Mouse (Mus musculus): ENCODE measurements around the gene Cps1. TPM values are rescaled to one million over a fixed set of nuclear protein-coding genes. Genes with fewer than 3 reads are reported as not detected.

The Cps1 gene
- not detected for total RNA-seq (2021)
- long read RNA-seq, experiment 1 = 0 reads
- long read RNA-seq, experiment 2 = 0 reads

DNA sequence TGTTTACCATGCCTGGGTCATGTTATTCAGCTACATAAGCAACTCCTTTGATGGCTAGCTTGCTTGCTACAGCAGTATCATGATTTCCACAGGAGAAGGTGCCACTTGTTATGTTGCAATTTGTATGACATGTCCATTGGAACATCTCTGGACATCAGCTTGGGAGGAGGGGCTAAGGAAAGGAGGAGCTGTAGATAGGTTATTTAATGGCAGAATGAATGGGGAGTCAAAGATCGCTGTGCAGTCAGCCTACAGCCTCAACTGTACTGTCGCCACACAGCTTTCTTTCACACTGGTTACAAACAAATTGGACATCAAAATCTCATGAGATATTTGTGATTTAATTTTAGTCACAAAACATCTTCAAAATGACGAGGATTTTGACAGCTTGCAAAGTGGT is at the start of gene Cps1:
Cps1 (plus strand) TSS at position 230 of the 400 bp plus-strand sequence.
- Histone ChIP-seq H3K4me3 (no peak within 1 kb of the TSS), H3K27ac (no peak within 1 kb of the TSS)
- no peak for TF ChIP-seq CTCF (IDR thresholded peaks at IDR 0.05)
- DNase-seq = no peak
- intact Hi-C loops (cut with DNase I) = no loop called here

DNA sequence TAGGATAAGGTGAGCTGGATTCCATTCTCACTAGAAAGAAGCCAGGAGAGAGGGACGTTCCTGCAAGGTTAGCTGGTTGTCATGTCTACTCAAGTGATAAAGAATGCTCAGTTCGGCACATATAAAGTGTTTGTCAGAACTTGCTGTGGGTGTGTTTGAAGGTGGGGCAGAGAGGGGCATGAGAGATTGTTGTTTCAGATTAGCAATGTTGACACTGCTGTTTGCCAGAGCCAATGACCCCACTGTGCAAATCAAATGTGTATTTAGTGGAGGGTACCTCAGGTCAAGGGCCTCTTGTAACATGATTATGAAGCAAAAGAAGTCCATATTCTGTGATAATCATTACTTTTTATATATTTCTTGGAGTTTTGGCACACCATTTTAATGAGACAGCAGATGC is 45.1 kb upstream of the Cps1 start:
- no peak for DNase-seq
- intact Hi-C loops (cut with DNase I) = no loop called here
- TF ChIP-seq CTCF (IDR thresholded peaks at IDR 0.05) = no peak
- Histone ChIP-seq H3K4me3 (no peak overlapping the region), H3K27ac (no peak overlapping the region)

DNA sequence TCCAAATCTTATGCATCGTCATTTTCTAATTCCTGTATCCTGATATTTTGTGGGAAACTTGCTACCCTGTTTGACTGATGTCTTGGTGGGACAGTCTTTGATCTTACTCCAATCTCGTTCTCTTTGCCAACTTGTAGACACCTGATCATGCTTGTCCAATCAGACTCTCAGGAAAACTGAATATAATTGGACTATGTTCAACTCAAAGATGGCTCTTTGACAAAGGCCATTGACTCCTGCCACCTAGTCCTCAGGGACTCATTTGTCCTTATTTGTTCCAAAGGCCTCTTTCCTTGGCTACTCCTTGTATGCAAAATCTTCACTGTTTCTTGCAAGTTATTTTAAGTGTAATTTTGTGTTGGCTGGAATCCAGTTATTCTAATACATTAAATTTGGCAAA is 44.2 kb upstream of the Cps1 start:
- Histone ChIP-seq H3K27ac (no peak overlapping the region), H3K4me3 (no peak overlapping the region)
- no peak for TF ChIP-seq CTCF (IDR thresholded peaks at IDR 0.05)
- no peak for DNase-seq
- intact Hi-C loops (cut with DNase I) = no loop called here

DNA sequence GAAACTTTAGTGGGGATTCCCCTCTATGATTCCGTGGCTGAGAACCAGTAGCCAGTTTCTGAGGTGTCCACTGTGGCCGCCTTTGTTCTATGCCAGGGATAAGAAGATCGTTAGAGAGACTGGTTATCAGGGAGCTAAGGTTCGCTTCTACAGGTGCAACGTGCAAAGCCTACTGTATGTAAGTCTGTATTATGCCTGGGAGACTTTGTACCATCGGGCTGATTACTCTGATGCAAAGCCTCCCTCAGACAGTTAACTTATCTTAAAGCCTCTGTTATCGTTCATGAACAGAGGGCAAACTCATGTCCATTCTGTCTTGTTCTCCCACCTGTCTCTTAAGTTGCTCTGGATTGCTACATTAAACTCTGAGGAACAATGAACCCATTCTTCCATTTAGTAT is 43.7 kb upstream of the Cps1 start:
- Histone ChIP-seq H3K27ac (no peak overlapping the region), H3K4me3 (no peak overlapping the region)
- TF ChIP-seq CTCF (IDR thresholded peaks at IDR 0.05) = no peak
- no peak for DNase-seq
- intact Hi-C loops (cut with DNase I) = no loop called here

DNA sequence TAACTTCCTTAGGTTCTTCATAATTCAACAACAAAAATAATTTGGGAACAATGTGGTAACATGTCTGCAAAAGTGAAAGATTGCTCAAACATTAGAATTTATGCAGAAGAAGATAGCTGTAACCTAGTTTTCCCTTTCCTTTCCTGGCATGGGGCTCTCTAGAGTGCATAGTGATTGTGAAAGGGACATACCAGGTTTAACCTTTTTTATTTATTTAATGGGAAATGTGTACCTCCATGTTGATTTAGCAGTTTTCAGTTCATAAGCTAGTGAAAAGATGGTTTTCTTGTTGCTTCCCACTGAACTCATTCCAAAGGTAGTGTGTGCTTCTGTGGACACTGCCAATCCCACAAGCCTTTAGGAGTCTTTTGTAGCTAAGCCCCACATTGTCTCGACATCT is 30.4 kb upstream of the Cps1 start:
- no peak for DNase-seq
- TF ChIP-seq CTCF (IDR thresholded peaks at IDR 0.05) = no peak
- no peak overlapping the region for H3K27ac ChIP-seq
- intact Hi-C loops (cut with DNase I) = no loop called here
- no peak overlapping the region for H3K4me3 ChIP-seq

DNA sequence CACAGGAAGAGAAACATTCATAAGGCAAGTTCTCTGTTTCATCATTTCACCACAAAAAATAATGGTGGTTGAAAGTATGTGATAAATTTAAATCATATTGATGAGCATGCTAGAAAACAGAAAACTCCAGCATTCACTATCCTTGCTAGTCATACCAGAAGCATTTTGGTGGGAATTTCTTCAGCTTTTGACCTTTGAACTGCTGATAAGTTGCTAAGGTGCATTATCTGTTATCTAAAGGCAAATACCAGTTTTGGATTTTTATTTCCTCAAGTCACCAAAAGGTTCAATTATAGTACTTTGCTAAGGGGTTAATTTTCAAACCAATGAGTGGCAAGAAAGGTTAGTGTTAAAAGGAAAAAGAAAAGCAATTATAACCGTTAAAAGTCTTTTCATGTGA is 23.6 kb upstream of the Cps1 start:
- H3K4me3 ChIP-seq = no peak overlapping the region
- intact Hi-C loops (cut with DNase I) = no loop called here
- TF ChIP-seq CTCF (IDR thresholded peaks at IDR 0.05) = no peak
- DNase-seq = no peak
- H3K27ac ChIP-seq = no peak overlapping the region

DNA sequence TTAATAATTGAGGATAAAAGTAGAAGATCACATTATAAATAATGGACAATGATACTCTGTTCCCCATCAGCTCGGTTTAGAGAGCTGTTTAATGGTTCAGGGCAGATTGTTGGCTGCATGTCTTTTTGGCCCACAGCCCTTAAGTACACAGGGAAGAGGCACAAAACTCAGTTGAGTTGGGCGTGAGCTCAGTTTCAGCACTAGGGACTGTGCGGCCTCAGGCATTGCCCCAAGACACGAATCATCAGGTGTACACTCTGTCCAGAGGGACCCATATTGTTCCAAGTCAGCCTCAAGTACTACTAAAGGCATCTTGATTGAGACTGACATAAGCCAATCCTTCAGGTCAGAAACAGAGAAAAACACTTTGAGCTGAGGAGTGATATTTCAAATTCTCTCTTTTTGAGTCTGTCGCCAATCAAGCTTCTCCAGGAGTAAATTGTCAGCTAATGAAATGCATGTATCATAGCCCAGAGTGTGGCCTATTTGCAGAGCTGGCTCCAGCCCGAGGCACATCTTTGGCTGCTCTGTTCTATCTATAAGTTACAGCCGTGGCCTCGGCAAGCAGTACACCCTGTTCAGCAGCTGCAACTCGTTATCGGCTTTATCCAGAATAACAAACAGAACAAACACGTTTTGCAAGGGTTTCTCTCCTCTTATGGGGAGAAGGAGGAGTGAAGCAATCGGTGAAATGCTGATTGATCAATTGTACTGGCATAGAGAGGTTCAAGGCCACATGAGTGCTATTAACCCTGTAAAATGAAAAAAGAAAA is 19.2 kb upstream of the Cps1 start:
- no peak overlapping the region for H3K27ac ChIP-seq
- intact Hi-C loops (cut with DNase I) = no loop called here
- DNase-seq = no peak
- no peak for TF ChIP-seq CTCF (IDR thresholded peaks at IDR 0.05)
- no peak overlapping the region for H3K4me3 ChIP-seq

DNA sequence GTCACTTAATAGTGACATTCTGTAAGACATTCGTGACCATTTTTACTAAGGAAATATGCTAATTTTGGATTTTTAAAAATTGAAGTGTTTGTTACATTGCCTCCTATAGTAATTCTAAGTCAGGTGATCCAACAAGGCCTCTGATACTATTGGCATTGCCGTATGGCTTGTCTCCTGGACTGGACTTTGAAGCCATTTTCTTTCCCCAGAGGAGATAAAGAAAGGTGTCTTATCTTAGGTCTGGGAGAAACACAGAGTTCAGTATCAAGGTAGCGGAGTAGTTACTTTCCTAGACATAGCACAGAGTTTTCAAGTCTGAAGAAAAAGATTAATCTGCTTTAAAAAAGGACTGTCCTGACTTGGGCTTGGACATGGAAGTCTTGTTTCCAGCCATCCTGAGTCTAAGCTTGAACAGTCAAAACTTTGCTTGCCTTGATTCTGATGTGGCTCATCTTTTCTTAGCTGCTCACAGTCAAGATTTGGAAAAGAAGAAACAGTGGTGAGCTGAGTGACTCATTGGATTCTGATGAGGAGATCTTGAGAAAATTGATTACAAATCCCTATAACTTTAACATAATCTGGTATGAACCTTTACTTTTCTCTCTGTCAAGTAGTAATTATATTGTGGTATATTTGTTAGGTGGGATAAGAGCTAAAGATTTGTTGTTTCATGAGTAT is 11.1 kb upstream of the Cps1 start:
- intact Hi-C loops (cut with DNase I) = no loop called here
- Histone ChIP-seq H3K4me3 (no peak overlapping the region), H3K27ac (no peak overlapping the region)
- no peak for DNase-seq
- TF ChIP-seq CTCF (IDR thresholded peaks at IDR 0.05) = no peak

DNA sequence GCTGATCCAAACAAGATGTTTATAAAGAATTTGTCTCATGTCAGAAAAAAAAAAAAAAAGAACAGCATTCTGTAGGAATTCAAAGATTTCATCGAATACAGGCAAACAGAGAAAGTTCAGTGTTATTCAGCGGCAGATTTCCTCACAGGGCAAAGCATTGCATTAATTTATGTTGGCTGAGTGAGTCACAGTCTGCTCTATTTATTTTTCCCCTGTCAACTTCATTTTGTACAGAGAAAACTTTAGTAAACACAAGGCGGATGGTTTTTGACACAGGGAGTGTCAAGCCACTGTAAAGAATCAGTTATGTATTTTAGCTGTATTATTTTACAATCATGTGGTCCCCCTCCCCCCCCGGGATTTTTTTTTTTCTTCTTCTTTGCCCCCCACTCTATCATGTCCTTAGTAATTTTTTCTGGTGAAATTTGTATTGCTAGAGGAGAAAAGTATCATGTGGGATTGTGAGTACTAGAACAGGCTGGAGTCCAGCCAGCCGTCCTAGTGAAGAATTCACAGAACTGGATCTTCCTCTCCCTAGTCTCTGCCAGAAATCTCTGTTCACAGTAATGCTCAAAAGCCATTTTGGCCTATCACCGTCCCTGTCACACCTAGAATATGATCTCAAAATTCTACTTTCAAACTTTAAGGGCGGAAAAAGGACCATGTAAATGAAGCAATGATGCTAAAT is 9.3 kb upstream of the Cps1 start:
- no peak for TF ChIP-seq CTCF (IDR thresholded peaks at IDR 0.05)
- H3K27ac ChIP-seq = no peak overlapping the region
- no peak overlapping the region for H3K4me3 ChIP-seq
- intact Hi-C loops (cut with DNase I) = no loop called here
- no peak for DNase-seq

DNA sequence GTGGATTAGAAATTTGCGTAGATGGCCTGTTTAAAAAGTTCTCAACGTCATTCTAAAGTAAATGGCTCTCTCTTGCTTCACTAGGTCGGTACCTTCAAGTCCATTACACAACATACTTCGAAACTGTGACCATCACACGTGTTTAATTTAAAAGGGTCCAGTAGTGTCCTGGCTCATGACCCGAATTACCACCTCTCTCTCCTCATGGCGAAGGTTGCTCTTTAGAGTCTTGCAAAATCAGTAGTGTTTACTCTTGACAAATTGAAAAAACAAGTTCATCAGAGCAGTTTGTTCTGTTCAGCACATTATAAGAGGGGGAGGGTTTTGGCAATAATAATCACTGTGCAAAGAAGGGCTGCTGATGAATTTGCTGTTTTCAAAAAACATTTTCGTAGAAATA is 6.3 kb upstream of the Cps1 start:
- TF ChIP-seq CTCF (IDR thresholded peaks at IDR 0.05) = no peak
- DNase-seq = no peak
- Histone ChIP-seq H3K4me3 (no peak overlapping the region), H3K27ac (no peak overlapping the region)
- intact Hi-C loops (cut with DNase I) = no loop called here

DNA sequence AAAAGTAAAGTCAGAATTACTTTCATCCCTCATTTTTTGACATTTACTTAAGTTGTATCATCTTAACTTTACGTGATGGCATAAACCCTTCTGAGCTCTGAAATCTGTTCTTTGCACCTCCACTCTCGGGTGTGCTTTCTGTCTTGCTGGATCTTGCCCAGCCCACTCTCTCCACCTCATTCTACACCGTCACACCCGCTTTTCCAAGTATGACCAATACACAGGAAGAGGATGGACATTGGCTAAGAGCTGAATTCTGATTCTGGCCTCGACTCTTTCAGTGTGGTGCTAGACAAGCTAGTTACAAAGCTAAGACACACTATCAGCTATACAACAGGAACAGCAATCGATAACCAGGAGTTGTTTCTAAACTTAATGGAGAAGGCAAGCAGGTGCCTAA is 5.0 kb upstream of the Cps1 start:
- no peak overlapping the region for H3K4me3 ChIP-seq
- no peak for TF ChIP-seq CTCF (IDR thresholded peaks at IDR 0.05)
- no peak for DNase-seq
- no peak overlapping the region for H3K27ac ChIP-seq
- intact Hi-C loops (cut with DNase I) = no loop called here

DNA sequence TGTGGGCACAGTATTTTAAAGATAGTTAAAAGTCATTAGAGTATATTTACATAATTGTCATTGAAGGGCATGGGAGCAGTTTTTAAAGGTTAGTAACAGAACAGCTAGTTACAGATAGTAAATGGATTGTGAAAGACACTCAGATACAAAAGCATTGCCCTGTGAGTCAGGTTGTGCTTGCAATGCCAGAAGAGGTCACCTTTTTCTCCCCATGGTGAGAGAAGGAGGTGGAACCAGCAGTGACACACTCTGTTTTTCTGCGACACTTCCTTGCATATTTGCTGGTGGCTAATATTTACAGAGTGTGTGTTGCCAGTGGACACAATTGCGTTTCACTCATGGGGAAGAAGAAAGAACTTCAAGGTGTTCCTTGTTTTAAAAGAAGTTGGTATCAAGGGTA is 2.6 kb downstream of the Cps1 start:
- no peak overlapping the region for H3K27ac ChIP-seq
- H3K4me3 ChIP-seq = no peak overlapping the region
- TF ChIP-seq CTCF (IDR thresholded peaks at IDR 0.05) = no peak
- intact Hi-C loops (cut with DNase I) = no loop called here
- no peak for DNase-seq

DNA sequence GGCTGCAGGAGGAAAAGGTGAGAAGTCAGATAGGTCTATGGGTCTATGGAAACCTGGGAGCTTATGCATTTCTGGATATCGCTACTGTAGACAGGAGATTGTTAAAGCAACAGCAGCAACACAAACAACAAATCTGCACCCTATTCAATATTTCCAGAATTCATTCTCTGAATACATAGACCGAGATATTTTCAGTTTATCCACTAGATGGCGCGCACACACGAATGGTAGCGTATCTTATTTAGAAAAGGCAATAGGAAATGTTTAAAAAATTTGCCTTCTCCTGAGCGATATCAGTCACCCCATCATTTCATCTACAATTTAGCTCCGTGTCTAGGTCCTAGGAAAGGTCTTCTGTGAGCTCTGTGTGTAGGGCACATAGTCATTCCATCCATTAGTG is 21.1 kb downstream of the Cps1 start:
- TF ChIP-seq CTCF (IDR thresholded peaks at IDR 0.05) = peak; percentile 61
- Histone ChIP-seq H3K27ac (no peak overlapping the region), H3K4me3 (no peak overlapping the region)
- intact Hi-C loops (cut with DNase I) = no loop called here
- DNase-seq = no peak

Data from gastrocnemius, adult 2 months (tissue).